Mouse (Mus musculus): ENCODE data around the gene Gpx2.

DNA sequence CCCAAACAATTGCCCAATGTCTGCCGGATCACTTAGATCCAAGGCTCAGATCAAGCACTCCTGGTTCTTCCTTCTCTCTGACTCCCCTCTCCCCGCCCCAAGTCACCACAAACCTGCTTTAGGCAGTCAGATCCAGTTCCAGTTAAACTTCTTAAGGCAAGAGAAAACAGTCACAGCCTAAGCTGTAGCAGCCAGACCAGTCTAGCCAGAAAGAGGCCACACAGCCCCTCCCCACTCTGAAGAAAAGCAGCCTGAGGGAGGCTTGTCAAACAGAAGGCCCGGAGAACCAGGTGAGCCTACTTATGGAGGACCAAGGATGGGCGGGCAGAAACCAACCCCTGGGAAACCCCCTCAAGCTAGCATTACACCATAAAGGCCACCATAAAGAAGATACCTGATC is 22.8 kb upstream of the Gpx2 start:
- TF ChIP-seq CTCF (IDR thresholded peaks at IDR 0.05; ENCODE audit: low read depth) (no peak), EP300 (IDR thresholded peaks at IDR 0.05; ENCODE audit: low read depth) (no peak)

All from liver, postnatal 0 days (tissue).